Mouse (Mus musculus) heart, postnatal 0 days (tissue): ENCODE measurements around the gene Mtf1. TPM values are rescaled to one million over a fixed set of nuclear protein-coding genes. Genes with fewer than 3 reads are reported as not detected.
A peak's percentile ranks its signal among the peaks of the same experiment; 100 is the strongest.

Source experiments
- ATAC-seq: fragments of 200-750 bp; cut with Nextera tagmentation; 2 replicates; pipeline ENCODE4 v1.8.0; 2017; ENCODE audit warnings: low read depth, moderate number of reproducible peaks, moderate library complexity; ENCODE audit not compliant: insufficient read depth
- DNase-seq: peaks from one replicate; pipeline ENCODE4 v3.0.0-alpha.2; 2016; ENCODE audit warnings: low spot score
- H3K27ac ChIP-seq: fragments of 300-500 bp; sonication (generic); 2 replicates; pipeline ENCODE4 v1.5.1; 2014; ENCODE audit warnings: low read depth, mild to moderate bottlenecking
- H3K27me3 ChIP-seq: fragments of 300-500 bp; sonication (generic); 2 replicates; pipeline ENCODE4 v1.6.1; 2014; ENCODE audit warnings: low read length, mixed read lengths; ENCODE audit not compliant: control insufficient read depth, insufficient read depth
- H3K36me3 ChIP-seq: fragments of 300-500 bp; sonication (generic); replicated peaks from 2 replicates; pipeline ENCODE4 v1.6.1; 2014; ENCODE audit warnings: low read length, mixed read lengths; ENCODE audit not compliant: control insufficient read depth, insufficient read depth
- H3K4me1 ChIP-seq: fragments of 300-500 bp; sonication (generic); 2 replicates; pipeline ENCODE4 v1.6.1; 2014; ENCODE audit warnings: antibody characterized with exemption; ENCODE audit not compliant: control insufficient read depth, insufficient read depth
- H3K4me2 ChIP-seq: fragments of 300-500 bp; sonication (generic); 2 replicates; pipeline ENCODE4 v1.6.1; 2014; ENCODE audit warnings: low read depth, mild to moderate bottlenecking, low read length, moderate library complexity
- H3K4me3 ChIP-seq: fragments of 300-500 bp; sonication (generic); 2 replicates; pipeline ENCODE4 v1.5.1; 2014; ENCODE audit warnings: low read depth, low read length
- H3K9ac ChIP-seq: fragments of 300-500 bp; sonication (generic); replicated peaks from 2 replicates; pipeline ENCODE4 v1.6.1; 2014; ENCODE audit warnings: low read depth, low read length, mixed read lengths
- H3K9me3 ChIP-seq: fragments of 300-500 bp; sonication (generic); replicated peaks from 2 replicates; pipeline ENCODE4 v1.6.1; 2016; ENCODE audit warnings: low read length; ENCODE audit not compliant: control insufficient read depth
- CTCF ChIP-seq: IDR thresholded peaks from 2 replicates; pipeline ENCODE4 v1.5.1; 2016; ENCODE audit warnings: antibody characterized with exemption, control low read depth, low read depth
- EP300 ChIP-seq: IDR thresholded peaks from 2 replicates; pipeline ENCODE4 v1.6.1; 2016; ENCODE audit warnings: antibody characterized with exemption, low read depth
- WGBS: fragments of 180-500 bp; shearing (Covaris S2); extraction: QIAGEN DNeasy Blood & Tissue Kit; methylation state at CpG from one replicate; pipeline ENCODE4 v1.1.7; 2014; 5-methylcytosine and 5-hydroxymethylcytosine counted together
- polyA plus RNA-seq: library from polyadenylated mRNA; unstranded; fragments of >200 nt; fragmentation: Nextera tagmentation; extraction: Ambion mirVana; gene quantifications from 2 replicates; pipeline ENCODE4 v1.2.1, GENCODE M21; 2015
- total RNA-seq: library from RNA; depleted of rRNA; stranded (reverse); fragments of >200 nt; gene quantifications from 2 replicates; pipeline ENCODE4 v1.2.3, GENCODE M21; 2014; ENCODE audit warnings: low replicate concordance

The Mtf1 gene
- total and polyA plus RNA-seq, 2 experiments from 2014 or later = 4.8 to 9.0 TPM

DNA sequence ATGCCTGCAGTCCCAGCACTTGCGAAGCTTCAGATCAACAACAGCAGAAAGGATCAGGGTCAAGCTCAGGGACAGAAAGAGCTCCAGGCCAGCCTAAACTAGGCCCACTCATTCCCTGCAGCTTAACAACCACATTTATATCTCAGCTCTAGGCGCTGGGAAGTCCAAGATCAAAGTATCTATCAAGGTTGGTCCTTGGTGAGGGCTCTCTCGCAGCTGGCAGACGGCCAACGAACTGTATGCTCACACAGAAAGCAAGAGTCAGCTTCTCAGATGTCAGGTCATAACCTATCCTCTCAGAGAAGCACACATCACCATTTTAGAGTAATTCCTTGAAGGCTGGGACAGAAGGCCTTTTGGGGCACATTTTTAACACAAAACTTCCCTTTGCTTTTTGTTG is 56.5 kb downstream of the Mtf1 start:
- peaks cover 28% of the 10 kb centered on the region for H3K27me3 ChIP-seq
- TF ChIP-seq EP300 (no peak), CTCF (no peak)
- no peaks in the 10 kb centered on the region for H3K9me3 ChIP-seq
- H3K4me2 ChIP-seq = no peak overlapping the region
- H3K4me3 ChIP-seq = no peak overlapping the region
- peaks cover 34% of the 10 kb centered on the region for H3K36me3 ChIP-seq
- DNase-seq = no peak
- H3K4me1 ChIP-seq = 0 out of 2 replicates have a peak, but pooled peaks cover 6% of the 10 kb centered on the region
- ATAC-seq = no peak
- 47% methylated on average over 5 of the region's 5 CpGs for WGBS
- no peak overlapping the region for H3K27ac ChIP-seq
- H3K9ac ChIP-seq = no peak overlapping the region

DNA sequence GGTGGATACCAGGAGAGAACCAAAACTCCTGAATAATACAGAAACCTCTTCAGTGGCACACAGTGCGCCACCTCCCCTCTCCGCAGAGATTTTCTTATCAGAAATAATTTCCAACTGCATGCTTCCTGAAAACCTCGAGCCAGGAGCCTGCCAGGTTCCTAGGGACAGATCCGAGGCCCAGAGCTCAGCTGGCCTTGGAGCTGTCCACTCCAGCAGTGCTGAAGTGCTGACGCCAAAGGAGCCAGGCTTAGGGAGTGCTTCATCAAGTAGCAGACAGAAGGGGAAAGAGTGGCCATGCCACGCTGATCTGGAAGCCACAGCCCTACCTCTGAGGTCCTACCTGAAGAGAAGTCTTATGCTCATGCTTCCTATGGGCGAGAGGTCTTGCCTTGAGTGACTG is 58.5 kb downstream of the Mtf1 start:
- no peak overlapping the region for H3K9ac ChIP-seq
- WGBS = 2% methylated on average over 7 of the region's 7 CpGs
- no peak overlapping the region for H3K4me3 ChIP-seq
- no peak overlapping the region for H3K4me2 ChIP-seq
- H3K9me3 ChIP-seq = no peaks in the 10 kb centered on the region
- peak; percentile 46 for DNase-seq
- H3K4me1 ChIP-seq = 0 out of 2 replicates have a peak, but pooled peaks cover 6% of the 10 kb centered on the region
- no peak for TF ChIP-seq EP300
- no peak for TF ChIP-seq CTCF
- peaks cover 16% of the 10 kb centered on the region for H3K36me3 ChIP-seq
- no peak overlapping the region for H3K27ac ChIP-seq
- ATAC-seq = peak; percentile 59; the same call in 1 of the 2 replicates
- peaks cover 33% of the 10 kb centered on the region for H3K27me3 ChIP-seq

DNA sequence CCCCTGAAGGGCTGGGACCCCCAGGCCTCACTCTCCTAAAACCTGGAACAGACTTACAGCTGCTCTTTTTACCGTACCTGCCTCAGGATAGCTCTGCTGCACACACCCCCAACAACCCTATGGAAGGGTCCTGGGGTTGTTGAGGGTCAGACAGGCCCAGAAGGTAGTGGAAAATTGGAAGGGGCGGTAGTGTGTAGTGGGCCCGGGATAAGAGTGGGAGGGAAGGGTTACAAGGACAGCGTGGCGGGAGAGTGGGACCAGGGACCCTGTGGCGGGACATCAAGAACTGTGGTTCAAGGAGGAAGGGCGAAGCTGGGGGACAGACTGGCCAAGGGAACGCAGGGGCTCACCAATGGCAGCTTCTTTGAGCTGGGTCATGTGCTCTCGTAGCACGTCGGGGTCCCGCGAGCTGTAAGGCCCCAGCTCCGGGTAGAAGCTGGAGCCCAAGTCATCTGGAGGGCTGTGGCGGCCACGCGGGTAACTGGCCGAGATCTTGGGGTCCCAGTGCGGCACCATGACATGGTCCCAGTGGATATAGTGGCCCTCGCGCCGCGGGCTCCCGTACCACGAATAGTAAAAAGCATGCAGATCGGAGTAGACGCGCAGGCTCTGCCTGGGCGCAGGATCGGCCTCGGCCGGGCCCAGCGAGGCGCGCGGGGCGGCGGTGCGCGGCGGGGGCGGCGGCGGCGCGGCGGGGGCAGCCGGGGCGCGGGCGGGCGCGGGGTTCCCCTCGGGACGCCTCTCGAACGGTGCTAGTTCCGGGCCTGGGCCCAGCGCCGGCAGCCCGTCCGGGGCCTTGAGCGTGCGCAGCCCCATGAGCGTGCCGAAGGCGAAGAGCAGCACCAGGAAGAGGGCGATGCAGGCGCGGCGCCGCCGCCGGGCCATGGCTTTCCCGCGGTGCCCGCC is 59.6 kb downstream of the Mtf1 start, which contains the start of gene Maneal:
Gene Maneal (minus strand): TSS at position 889 of the 906 bp plus-strand sequence.
- peaks cover 5% of the 10 kb centered on the region; the same call in 1 of the 2 replicates for H3K36me3 ChIP-seq
- peak within 1 kb of the TSS; percentile 59 for H3K4me2 ChIP-seq
- peaks cover 33% of the 10 kb centered on the region for H3K27me3 ChIP-seq
- DNase-seq (no peak), ATAC-seq (no peak)
- H3K9ac ChIP-seq = no peak within 1 kb of the TSS
- peak within 1 kb of the TSS; percentile 41 for H3K4me3 ChIP-seq
- no peak within 1 kb of the TSS for H3K27ac ChIP-seq
- 4% methylated on average over 43 of the region's 77 CpGs for WGBS
- H3K4me1 ChIP-seq = 0 out of 2 replicates have a peak, but pooled peaks cover 6% of the 10 kb centered on the region
- H3K9me3 ChIP-seq = no peaks in the 10 kb centered on the region
- TF ChIP-seq CTCF (no peak), EP300 (no peak)

DNA sequence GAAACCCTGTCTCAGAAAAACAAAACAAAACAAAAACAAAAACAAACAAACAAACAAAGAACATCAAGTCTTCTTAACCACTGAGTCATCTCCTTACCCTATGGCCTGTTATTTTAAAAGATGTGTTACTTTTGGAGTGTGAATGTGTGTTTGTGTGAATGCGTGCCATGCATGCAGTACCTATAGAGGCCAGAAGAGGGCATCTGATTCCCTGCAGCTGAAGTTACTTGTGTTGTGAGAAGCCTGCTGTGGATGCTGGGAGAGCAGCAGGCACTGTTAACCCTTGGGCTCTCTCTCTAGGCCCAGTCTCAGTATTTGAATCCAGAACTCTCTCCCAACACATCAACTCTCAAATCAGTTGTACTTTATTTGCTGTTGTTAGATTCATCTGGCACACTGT is 70.8 kb downstream of the Mtf1 start:
- TF ChIP-seq EP300 (no peak), CTCF (no peak)
- H3K4me2 ChIP-seq = no peak overlapping the region
- no peaks in the 10 kb centered on the region for H3K9me3 ChIP-seq
- no peak for ATAC-seq
- H3K9ac ChIP-seq = no peak overlapping the region
- no peaks in the 10 kb centered on the region for H3K36me3 ChIP-seq
- H3K4me3 ChIP-seq = no peak overlapping the region
- WGBS = 88% methylated on average over 1 of the region's 1 CpGs
- H3K27me3 ChIP-seq = no peaks in the 10 kb centered on the region
- no peak for DNase-seq
- no peaks in the 10 kb centered on the region for H3K4me1 ChIP-seq
- H3K27ac ChIP-seq = no peak overlapping the region

DNA sequence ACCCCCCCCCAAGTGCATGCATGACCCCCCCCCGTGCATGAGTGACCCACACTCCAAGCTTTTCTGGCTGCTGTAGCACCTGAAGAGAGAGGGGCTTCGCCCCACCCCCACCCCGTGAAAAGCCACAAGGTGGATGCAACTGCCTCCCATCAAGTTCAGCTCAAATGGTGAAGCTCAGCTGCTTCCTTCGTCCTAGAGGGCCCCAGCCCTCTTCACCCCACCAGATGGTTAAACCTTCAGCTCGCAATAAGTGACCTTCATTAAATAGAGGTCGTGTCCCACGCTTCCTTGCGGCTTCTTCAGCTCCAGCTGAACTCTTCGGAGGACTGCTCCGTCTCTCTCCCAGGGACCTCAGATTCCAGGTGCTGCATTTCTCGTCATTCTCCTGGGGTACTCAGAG is 78.7 kb downstream of the Mtf1 start, which contains the start of gene Epha10:
Gene Epha10 (plus strand): TSS at position 301 of the 400 bp plus-strand sequence.
- Histone ChIP-seq H3K27ac (no peak within 1 kb of the TSS), H3K4me2 (peak within 1 kb of the TSS; percentile 30; the same call in 1 of the 2 replicates), H3K9ac (no peak within 1 kb of the TSS), H3K4me3 (peak within 1 kb of the TSS; percentile 19; the same call in 1 of the 2 replicates), H3K4me1 (no peaks in the 10 kb centered on the region), H3K27me3 (peaks cover 58% of the 10 kb centered on the region), H3K36me3 (no peaks in the 10 kb centered on the region), H3K9me3 (no peaks in the 10 kb centered on the region)
- ATAC-seq (no peak), DNase-seq (no peak)
- TF ChIP-seq EP300 = no peak
- no peak for TF ChIP-seq CTCF
- WGBS = 7% methylated on average over 11 of the region's 11 CpGs
